Mouse (Mus musculus) thymus, postnatal 10 days (tissue): ENCODE results near the gene Pih1d1.

Experiments
- DNase-seq, 2 experiments: peaks; one replicate each; pipeline ENCODE4 v3.0.0; 2021; ENCODE audit warnings: low spot score in 2 of 2

The Pih1d1 gene

GRCm38 (mm10) chr7:45126844-45127699 lies 27.0 kb upstream of the Pih1d1 start:
- DNase-seq, result no peak

- no peak for DNase-seq
These were observed 26.3 kb upstream of the Pih1d1 start for GRCm38 (mm10) chr7:45127700-45128224.

- DNase-seq, result peak; percentile 96 to 98
These were observed 25.4 kb upstream of the Pih1d1 start, which contains the start of gene Rpl13a for GRCm38 (mm10) chr7:45128624-45129246. Rpl13a (minus strand) TSS chr7:45128761.

- no peak for DNase-seq
These were observed 24.8 kb upstream of the Pih1d1 start for GRCm38 (mm10) chr7:45129318-45129717.

GRCm38 (mm10) chr7:45129776-45130512 lies 24.2 kb upstream of the Pih1d1 start:
- no peak for DNase-seq

- no peak for DNase-seq
These were observed 22.3 kb upstream of the Pih1d1 start for GRCm38 (mm10) chr7:45131850-45132249.

GRCm38 (mm10) chr7:45133446-45134159 lies 20.5 kb upstream of the Pih1d1 start:
- DNase-seq, result no peak

- DNase-seq, result no peak
These were observed 19.5 kb upstream of the Pih1d1 start for GRCm38 (mm10) chr7:45134544-45135026.

- no peak for DNase-seq
These were observed 18.7 kb upstream of the Pih1d1 start for GRCm38 (mm10) chr7:45135370-45135769.

GRCm38 (mm10) chr7:45135993-45136567 lies 18.0 kb upstream of the Pih1d1 start, which contains the start of the genes Gm45713 and Flt3l:
Gm45713 (minus strand) TSS chr7:45136231.
Flt3l (minus strand) TSS chr7:45136432.
- DNase-seq, result peak; percentile 87 to 90

- DNase-seq, result no peak
These were observed 16.7 kb upstream of the Pih1d1 start for GRCm38 (mm10) chr7:45137171-45138006.

- DNase-seq, result no peak
These were observed 15.7 kb upstream of the Pih1d1 start for GRCm38 (mm10) chr7:45138403-45138802.

GRCm38 (mm10) chr7:45139904-45140723 lies 14.0 kb upstream of the Pih1d1 start:
- DNase-seq, result no peak

- DNase-seq, result peak; percentile 45 to 55
These were observed 12.8 kb upstream of the Pih1d1 start for GRCm38 (mm10) chr7:45141319-45141718.

GRCm38 (mm10) chr7:45141914-45142313 lies 12.2 kb upstream of the Pih1d1 start:
- DNase-seq, result no peak

GRCm38 (mm10) chr7:45144368-45145174 lies 9.5 kb upstream of the Pih1d1 start:
- DNase-seq, result no peak

- DNase-seq, result no peak
These were observed 8.6 kb upstream of the Pih1d1 start for GRCm38 (mm10) chr7:45145460-45145859.

GRCm38 (mm10) chr7:45147267-45147666 lies 6.8 kb upstream of the Pih1d1 start:
- no peak for DNase-seq
